Mouse (Mus musculus): ENCODE data around the gene Fam72a.

DNA sequence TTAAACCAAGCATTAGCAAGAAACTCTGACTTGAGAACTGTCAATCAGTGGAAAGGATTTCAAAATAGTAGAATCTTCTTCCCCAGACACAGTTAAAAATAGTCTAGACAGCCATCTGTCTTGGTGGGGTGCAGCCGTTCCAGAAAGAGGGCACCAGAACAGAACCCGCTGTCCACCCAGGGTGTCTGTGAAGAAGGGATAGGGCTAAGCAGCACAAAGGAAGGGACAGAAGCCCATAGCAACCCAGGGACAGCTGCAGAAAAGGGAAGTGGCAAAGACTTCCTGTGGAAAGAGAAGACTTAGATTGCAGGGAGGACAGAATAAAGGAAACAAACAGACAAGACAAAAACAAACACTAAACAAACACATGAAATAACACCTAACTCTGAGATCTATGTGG lies 35.3 kb upstream of the Fam72a start:
- TF ChIP-seq POLR2A (IDR thresholded peaks at IDR 0.05; ENCODE audit: low read depth, low read length) (no peak), CTCF (IDR thresholded peaks at IDR 0.05; ENCODE audit: extremely low read depth, insufficient read depth, insufficient read length, insufficient replicate concordance) (no peak)
